Mouse (Mus musculus): ENCODE data around the gene Cnnm1. TPM values are rescaled to one million over a fixed set of nuclear protein-coding genes. Genes with fewer than 3 reads are reported as not detected.

The Cnnm1 gene
- total and polyA plus RNA-seq, 3 experiments: 2.8 to 14.5 (median 2.8) TPM

- H3K4me3 ChIP-seq (ENCODE audit: low read depth, low read length): no peak overlapping the region
- H3K27me3 ChIP-seq (ENCODE audit: insufficient read depth, low read length): no peaks in the 10 kb centered on the region
- ATAC-seq (ENCODE audit: extremely low read depth, insufficient number of reproducible peaks, low FRiP score, poor library complexity, severe bottlenecking) (no peak), DNase-seq (ENCODE audit: low spot score) (no peak)
- peaks cover 80% of the 10 kb centered on the region for H3K36me3 ChIP-seq (replicated peaks)
- no peaks in the 10 kb centered on the region for H3K4me1 ChIP-seq (ENCODE audit: insufficient read depth, low read depth, low read length)
- no peaks in the 10 kb centered on the region for H3K9me3 ChIP-seq (replicated peaks)
- TF ChIP-seq GATA1 (IDR thresholded peaks at IDR 0.05; ENCODE audit: borderline replicate concordance, low read length) (no peak), GATA2 (IDR thresholded peaks at IDR 0.05; ENCODE audit: borderline replicate concordance, low read depth, low read length) (no peak), CTCF (IDR thresholded peaks at IDR 0.05; ENCODE audit: low read depth, low read length) (no peak), TAL1 (conservative IDR thresholded peaks at IDR 0.05; ENCODE audit: low read depth, low read length) (no peak), POLR2AphosphoS5 (IDR thresholded peaks at IDR 0.05; ENCODE audit: insufficient replicate concordance, low read depth, low read length) (no peak)
Observed at GRCm38 (mm10) chr19:43469333-43469732, 29.1 kb downstream of the Cnnm1 start.

GRCm38 (mm10) chr19:43472331-43472730 is 32.1 kb downstream of the Cnnm1 start:
- no peaks in the 10 kb centered on the region for H3K9me3 ChIP-seq (replicated peaks)
- TF ChIP-seq POLR2AphosphoS5 (IDR thresholded peaks at IDR 0.05; ENCODE audit: insufficient replicate concordance, low read depth, low read length) (no peak), GATA1 (IDR thresholded peaks at IDR 0.05; ENCODE audit: borderline replicate concordance, low read length) (no peak), TAL1 (conservative IDR thresholded peaks at IDR 0.05; ENCODE audit: low read depth, low read length) (no peak), GATA2 (IDR thresholded peaks at IDR 0.05; ENCODE audit: borderline replicate concordance, low read depth, low read length) (no peak), CTCF (IDR thresholded peaks at IDR 0.05; ENCODE audit: low read depth, low read length) (no peak)
- DNase-seq (ENCODE audit: low spot score): no peak
- no peak for ATAC-seq (ENCODE audit: extremely low read depth, insufficient number of reproducible peaks, low FRiP score, poor library complexity, severe bottlenecking)
- peaks cover 82% of the 10 kb centered on the region for H3K36me3 ChIP-seq (replicated peaks)
- H3K27me3 ChIP-seq (ENCODE audit: insufficient read depth, low read length): no peaks in the 10 kb centered on the region
- H3K4me1 ChIP-seq (ENCODE audit: insufficient read depth, low read depth, low read length): peaks cover 5% of the 10 kb centered on the region; the same call in 1 of the 2 replicates
- H3K4me3 ChIP-seq (ENCODE audit: low read depth, low read length): no peak overlapping the region

GRCm38 (mm10) chr19:43472781-43473180 is 32.5 kb downstream of the Cnnm1 start:
- Histone ChIP-seq H3K27me3 (ENCODE audit: insufficient read depth, low read length) (no peaks in the 10 kb centered on the region), H3K36me3 (replicated peaks) (peaks cover 81% of the 10 kb centered on the region), H3K9me3 (replicated peaks) (no peaks in the 10 kb centered on the region), H3K4me3 (ENCODE audit: low read depth, low read length) (no peak overlapping the region), H3K4me1 (ENCODE audit: insufficient read depth, low read depth, low read length) (peaks cover 5% of the 10 kb centered on the region; the same call in 1 of the 2 replicates)
- TF ChIP-seq POLR2AphosphoS5 (IDR thresholded peaks at IDR 0.05; ENCODE audit: insufficient replicate concordance, low read depth, low read length) (no peak), GATA1 (IDR thresholded peaks at IDR 0.05; ENCODE audit: borderline replicate concordance, low read length) (no peak)
- ATAC-seq (ENCODE audit: extremely low read depth, insufficient number of reproducible peaks, low FRiP score, poor library complexity, severe bottlenecking) (no peak), DNase-seq (ENCODE audit: low spot score) (no peak)

GRCm38 (mm10) chr19:43475642-43476041 is 35.4 kb downstream of the Cnnm1 start:
- H3K4me1 ChIP-seq (ENCODE audit: insufficient read depth, low read depth, low read length): peaks cover 5% of the 10 kb centered on the region; the same call in 1 of the 2 replicates
- no peaks in the 10 kb centered on the region for H3K27me3 ChIP-seq (ENCODE audit: insufficient read depth, low read length)
- peaks cover 73% of the 10 kb centered on the region for H3K36me3 ChIP-seq (replicated peaks)
- DNase-seq (ENCODE audit: low spot score) (no peak), ATAC-seq (ENCODE audit: extremely low read depth, insufficient number of reproducible peaks, low FRiP score, poor library complexity, severe bottlenecking) (no peak)
- H3K9me3 ChIP-seq (replicated peaks): no peaks in the 10 kb centered on the region
- TF ChIP-seq GATA1 (IDR thresholded peaks at IDR 0.05; ENCODE audit: borderline replicate concordance, low read length) (no peak), TAL1 (conservative IDR thresholded peaks at IDR 0.05; ENCODE audit: low read depth, low read length) (no peak), GATA2 (IDR thresholded peaks at IDR 0.05; ENCODE audit: borderline replicate concordance, low read depth, low read length) (no peak), CTCF (IDR thresholded peaks at IDR 0.05; ENCODE audit: low read depth, low read length) (no peak), POLR2AphosphoS5 (IDR thresholded peaks at IDR 0.05; ENCODE audit: insufficient replicate concordance, low read depth, low read length) (no peak)
- no peak overlapping the region for H3K4me3 ChIP-seq (ENCODE audit: low read depth, low read length)

- DNase-seq (ENCODE audit: low spot score) (no peak), ATAC-seq (ENCODE audit: extremely low read depth, insufficient number of reproducible peaks, low FRiP score, poor library complexity, severe bottlenecking) (no peak)
- Histone ChIP-seq H3K36me3 (replicated peaks) (peaks cover 74% of the 10 kb centered on the region), H3K4me3 (ENCODE audit: low read depth, low read length) (no peak overlapping the region), H3K4me1 (ENCODE audit: insufficient read depth, low read depth, low read length) (peaks cover 5% of the 10 kb centered on the region; the same call in 1 of the 2 replicates), H3K9me3 (replicated peaks) (no peaks in the 10 kb centered on the region), H3K27me3 (ENCODE audit: insufficient read depth, low read length) (no peaks in the 10 kb centered on the region)
- TF ChIP-seq TAL1 (conservative IDR thresholded peaks at IDR 0.05; ENCODE audit: low read depth, low read length) (no peak), GATA2 (IDR thresholded peaks at IDR 0.05; ENCODE audit: borderline replicate concordance, low read depth, low read length) (no peak), CTCF (IDR thresholded peaks at IDR 0.05; ENCODE audit: low read depth, low read length) (no peak), POLR2AphosphoS5 (IDR thresholded peaks at IDR 0.05; ENCODE audit: insufficient replicate concordance, low read depth, low read length) (no peak), GATA1 (IDR thresholded peaks at IDR 0.05; ENCODE audit: borderline replicate concordance, low read length) (no peak)
Observed at GRCm38 (mm10) chr19:43476063-43476462, 35.8 kb downstream of the Cnnm1 start.

GRCm38 (mm10) chr19:43477436-43477835 is 37.2 kb downstream of the Cnnm1 start:
- Histone ChIP-seq H3K4me1 (ENCODE audit: insufficient read depth, low read depth, low read length) (peaks cover 5% of the 10 kb centered on the region; the same call in 1 of the 2 replicates), H3K27me3 (ENCODE audit: insufficient read depth, low read length) (no peaks in the 10 kb centered on the region), H3K9me3 (replicated peaks) (no peaks in the 10 kb centered on the region), H3K4me3 (ENCODE audit: low read depth, low read length) (no peak overlapping the region), H3K36me3 (replicated peaks) (peaks cover 73% of the 10 kb centered on the region)
- no peak for TF ChIP-seq CTCF (IDR thresholded peaks at IDR 0.05; ENCODE audit: low read depth, low read length)
- TF ChIP-seq GATA2 (IDR thresholded peaks at IDR 0.05; ENCODE audit: borderline replicate concordance, low read depth, low read length): no peak
- no peak for TF ChIP-seq POLR2AphosphoS5 (IDR thresholded peaks at IDR 0.05; ENCODE audit: insufficient replicate concordance, low read depth, low read length)
- no peak for TF ChIP-seq GATA1 (IDR thresholded peaks at IDR 0.05; ENCODE audit: borderline replicate concordance, low read length)
- TF ChIP-seq TAL1 (conservative IDR thresholded peaks at IDR 0.05; ENCODE audit: low read depth, low read length): no peak
- DNase-seq (ENCODE audit: low spot score) (no peak), ATAC-seq (ENCODE audit: extremely low read depth, insufficient number of reproducible peaks, low FRiP score, poor library complexity, severe bottlenecking) (no peak)

Measured in G1E (cell line).